ENCODE assay signal across 21 mouse cellular contexts in genomic region chr12:100100707-100101030, GRCm38 (mm10). TPM values are rescaled to one million over a fixed set of nuclear protein-coding genes. Genes with fewer than 3 reads are reported as not detected.
DNase-seq lines count a peak whose midpoint lies in the region; ATAC-seq and TF ChIP-seq lines count a peak whose summit lies in the region.
"Had no signal": no experiment of that assay in that cellular context is flagged by ENCODE, and none has a peak within 500 bp of the region (broad histone marks: within the 10 kb centered on the region; RNA-seq: fewer than 3 reads in every experiment).

No protein-coding gene starts in this region.

- no peak overlapping the region for H3K4me3 ChIP-seq in forebrain, postnatal 0 days (ENCODE audit: low read depth, low read length)
- H3K4me3 ChIP-seq in forebrain, embryonic 12.5 days (replicated peaks), result no peak overlapping the region
- H3K4me3 ChIP-seq in midbrain, embryonic 11.5 days (ENCODE audit: low read depth, low read length), result no peak overlapping the region
- H3K4me3 ChIP-seq in midbrain, embryonic 16.5 days (ENCODE audit: low read depth, low read length), result no peak overlapping the region
- no peak overlapping the region for H3K4me3 ChIP-seq in embryonic facial prominence, embryonic 15.5 days (replicated peaks)
- H3K4me3 ChIP-seq in limb, embryonic 14.5 days (replicated peaks; ENCODE audit: low read length), result no peak overlapping the region
- H3K4me3 ChIP-seq: embryonic facial prominence, embryonic 13.5 days; forebrain, embryonic 13.5 days; heart, embryonic 13.5 days; hindbrain, embryonic 12.5 days; hindbrain, embryonic 15.5 days had no signal

- no peaks in the 10 kb centered on the region for H3K27me3 ChIP-seq in forebrain, postnatal 0 days (ENCODE audit: insufficient read depth, low read length)
- no peaks in the 10 kb centered on the region for H3K27me3 ChIP-seq in forebrain, embryonic 12.5 days
- H3K27me3 ChIP-seq in midbrain, embryonic 11.5 days (ENCODE audit: control insufficient read depth, insufficient read depth, low read length), result no peaks in the 10 kb centered on the region
- no peaks in the 10 kb centered on the region for H3K27me3 ChIP-seq in midbrain, embryonic 16.5 days (ENCODE audit: control insufficient read depth, insufficient read depth, low read depth, low read length)
- no peaks in the 10 kb centered on the region; the same call in 1 of the 2 replicates for H3K27me3 ChIP-seq in embryonic facial prominence, embryonic 15.5 days
- H3K27me3 ChIP-seq in limb, embryonic 14.5 days (ENCODE audit: control insufficient read depth, insufficient read depth, low read length), result no peaks in the 10 kb centered on the region
- H3K27me3 ChIP-seq: embryonic facial prominence, embryonic 13.5 days; forebrain, embryonic 13.5 days; heart, embryonic 13.5 days; hindbrain, embryonic 12.5 days; hindbrain, embryonic 15.5 days had no signal

- WGBS in forebrain, postnatal 0 days, result 52% methylated on average over 3 of the region's 3 CpGs
- WGBS in forebrain, embryonic 12.5 days, result 67% methylated on average over 3 of the region's 3 CpGs
- whole genome bisulfite sequencing in midbrain, embryonic 11.5 days, result 63% methylated on average over 3 of the region's 3 CpGs
- 46% methylated on average over 3 of the region's 3 CpGs for WGBS in midbrain, embryonic 16.5 days
- 44% methylated on average over 3 of the region's 3 CpGs for WGBS in embryonic facial prominence, embryonic 15.5 days
- 59% methylated on average over 3 of the region's 3 CpGs for WGBS in limb, embryonic 14.5 days

- H3K36me3 ChIP-seq in forebrain, postnatal 0 days (ENCODE audit: insufficient read depth), result no peaks in the 10 kb centered on the region
- H3K36me3 ChIP-seq in forebrain, embryonic 12.5 days (replicated peaks), result no peaks in the 10 kb centered on the region
- no peaks in the 10 kb centered on the region for H3K36me3 ChIP-seq in midbrain, embryonic 11.5 days (ENCODE audit: control insufficient read depth, insufficient read depth, low read length)
- no peaks in the 10 kb centered on the region for H3K36me3 ChIP-seq in midbrain, embryonic 16.5 days (ENCODE audit: control insufficient read depth, insufficient read depth, low read length)
- no peaks in the 10 kb centered on the region for H3K36me3 ChIP-seq in embryonic facial prominence, embryonic 15.5 days
- no peaks in the 10 kb centered on the region for H3K36me3 ChIP-seq in limb, embryonic 14.5 days (ENCODE audit: control insufficient read depth, insufficient read depth, low read length)
- H3K36me3 ChIP-seq: embryonic facial prominence, embryonic 13.5 days; heart, embryonic 13.5 days; hindbrain, embryonic 12.5 days; hindbrain, embryonic 15.5 days had no signal

- TF ChIP-seq CTCF in forebrain, postnatal 0 days (IDR thresholded peaks at IDR 0.05; ENCODE audit: low read depth), result no peak

- H3K9me3 ChIP-seq in forebrain, postnatal 0 days (ENCODE audit: low read length), result no peaks in the 10 kb centered on the region
- no peaks in the 10 kb centered on the region for H3K9me3 ChIP-seq in forebrain, embryonic 12.5 days
- H3K9me3 ChIP-seq in midbrain, embryonic 11.5 days (ENCODE audit: control insufficient read depth, low read length), result no peaks in the 10 kb centered on the region
- H3K9me3 ChIP-seq in midbrain, embryonic 16.5 days (replicated peaks; ENCODE audit: control insufficient read depth, low read length, poor library complexity, severe bottlenecking), result no peaks in the 10 kb centered on the region
- no peaks in the 10 kb centered on the region for H3K9me3 ChIP-seq in embryonic facial prominence, embryonic 15.5 days (replicated peaks)
- H3K9me3 ChIP-seq in limb, embryonic 14.5 days (ENCODE audit: control insufficient read depth, low read length), result no peaks in the 10 kb centered on the region
- H3K9me3 ChIP-seq: embryonic facial prominence, embryonic 13.5 days; forebrain, embryonic 13.5 days; heart, embryonic 13.5 days; hindbrain, embryonic 12.5 days; hindbrain, embryonic 15.5 days had no signal

- DNase-seq in forebrain, postnatal 0 days, result no peak
- peak; percentile 33 for DNase-seq in midbrain, embryonic 11.5 days (ENCODE audit: low spot score, missing footprints)
- no peak for DNase-seq in limb, embryonic 14.5 days (ENCODE audit: low spot score)
- DNase-seq in thymus, postnatal 36 days, result no peak
- DNase-seq: adrenal gland, adult 2 months; adrenal gland, postnatal 14 days; cerebellum, adult 11 months; cerebellum, adult 2 months; cerebellum, adult 9-11 months; cerebellum, postnatal 25 days; gastrocnemius, postnatal 25 days; heart, adult 18-20 months had no signal

- H3K4me2 ChIP-seq in forebrain, postnatal 0 days (ENCODE audit: low read depth), result no peak overlapping the region
- H3K4me2 ChIP-seq in forebrain, embryonic 12.5 days, result no peak overlapping the region
- no peak overlapping the region for H3K4me2 ChIP-seq in midbrain, embryonic 11.5 days
- H3K4me2 ChIP-seq in midbrain, embryonic 16.5 days (ENCODE audit: low read length), result no peak overlapping the region
- no peak overlapping the region for H3K4me2 ChIP-seq in embryonic facial prominence, embryonic 15.5 days (replicated peaks)
- H3K4me2 ChIP-seq in limb, embryonic 14.5 days (replicated peaks; ENCODE audit: low read depth, low read length, severe bottlenecking), result no peak overlapping the region
- H3K4me2 ChIP-seq: embryonic facial prominence, embryonic 13.5 days; forebrain, embryonic 13.5 days; heart, embryonic 13.5 days; hindbrain, embryonic 12.5 days; hindbrain, embryonic 15.5 days had no signal

- H3K4me1 ChIP-seq in forebrain, postnatal 0 days (ENCODE audit: insufficient read depth), result no peaks in the 10 kb centered on the region
- H3K4me1 ChIP-seq in forebrain, embryonic 12.5 days, result no peaks in the 10 kb centered on the region; the same call in 1 of the 2 replicates
- H3K4me1 ChIP-seq in midbrain, embryonic 11.5 days (ENCODE audit: control insufficient read depth, insufficient read depth, low read length), result no peaks in the 10 kb centered on the region
- H3K4me1 ChIP-seq in midbrain, embryonic 16.5 days (ENCODE audit: control insufficient read depth, insufficient read depth, low read length), result no peaks in the 10 kb centered on the region
- no peaks in the 10 kb centered on the region for H3K4me1 ChIP-seq in embryonic facial prominence, embryonic 15.5 days
- H3K4me1 ChIP-seq in limb, embryonic 14.5 days (ENCODE audit: control insufficient read depth, insufficient read depth, low read length), result no peaks in the 10 kb centered on the region
- H3K4me1 ChIP-seq: embryonic facial prominence, embryonic 13.5 days; forebrain, embryonic 13.5 days; hindbrain, embryonic 12.5 days; hindbrain, embryonic 15.5 days had no signal

- no peak overlapping the region for H3K27ac ChIP-seq in forebrain, postnatal 0 days (ENCODE audit: low read depth, low read length)
- H3K27ac ChIP-seq in forebrain, embryonic 12.5 days, result no peak overlapping the region
- H3K27ac ChIP-seq in midbrain, embryonic 11.5 days (ENCODE audit: low read depth, low read length), result no peak overlapping the region
- no peak overlapping the region for H3K27ac ChIP-seq in midbrain, embryonic 16.5 days (ENCODE audit: low read length)
- no peak overlapping the region for H3K27ac ChIP-seq in embryonic facial prominence, embryonic 15.5 days (replicated peaks)
- H3K27ac ChIP-seq in limb, embryonic 14.5 days (replicated peaks; ENCODE audit: low read depth, low read length), result no peak overlapping the region
- H3K27ac ChIP-seq: embryonic facial prominence, embryonic 13.5 days; forebrain, embryonic 13.5 days; heart, embryonic 13.5 days; hindbrain, embryonic 12.5 days; hindbrain, embryonic 15.5 days had no signal

- 0 out of 2 replicates have a peak, but pooled peaks have one; percentile 8 for ATAC-seq in forebrain, postnatal 0 days
- ATAC-seq in forebrain, embryonic 12.5 days (ENCODE audit: low FRiP score), result no peak
- peak; percentile 38; the same call in 1 of the 2 replicates for ATAC-seq in midbrain, embryonic 11.5 days (ENCODE audit: low FRiP score)
- ATAC-seq in midbrain, embryonic 16.5 days, result no peak
- 0 out of 2 replicates have a peak, but pooled peaks have one; percentile 9 for ATAC-seq in embryonic facial prominence, embryonic 15.5 days (ENCODE audit: insufficient number of reproducible peaks, low FRiP score, low TSS enrichment, low read depth)
- peak; percentile 56 for ATAC-seq in limb, embryonic 14.5 days (ENCODE audit: low FRiP score, low read depth)
- ATAC-seq: CD4-positive, CD25-positive, alpha-beta regulatory T cell, adult 4 months had no signal

- H3K9ac ChIP-seq in forebrain, postnatal 0 days, result no peak overlapping the region
- no peak overlapping the region for H3K9ac ChIP-seq in forebrain, embryonic 12.5 days
- H3K9ac ChIP-seq in midbrain, embryonic 11.5 days (ENCODE audit: low read length), result no peak overlapping the region
- H3K9ac ChIP-seq in midbrain, embryonic 16.5 days (ENCODE audit: low read depth, low read length), result no peak overlapping the region
- H3K9ac ChIP-seq in embryonic facial prominence, embryonic 15.5 days, result no peak overlapping the region
- no peak overlapping the region for H3K9ac ChIP-seq in limb, embryonic 14.5 days (ENCODE audit: low read depth, low read length, severe bottlenecking)
- H3K9ac ChIP-seq: embryonic facial prominence, embryonic 13.5 days; forebrain, embryonic 13.5 days; heart, embryonic 13.5 days; hindbrain, embryonic 12.5 days; hindbrain, embryonic 15.5 days had no signal

- no peak for TF ChIP-seq POLR2A in limb, embryonic 14.5 days (IDR thresholded peaks at IDR 0.05; ENCODE audit: borderline replicate concordance, extremely low read depth, insufficient read depth, insufficient read length)

RNA-seq across cellular contexts. Expression of gene Psmc1, which starts 9.3 kb away (rescaled TPM):
- 152 and 176 TPM in 2 replicates for total RNA-seq in forebrain, postnatal 0 days (2014; rRNA removed)
- 281 and 298 TPM in 2 replicates for polyA plus RNA-seq in forebrain, postnatal 0 days (2015; fragmentation: Nextera tagmentation; extraction: Ambion mirVana)
- polyA plus RNA-seq in forebrain, embryonic 12.5 days (2016; fragmentation: Nextera tagmentation; extraction: Ambion mirVana), result 335 and 353 TPM in 2 replicates
- 448 and 451 TPM in 2 replicates for polyA plus RNA-seq in midbrain, embryonic 11.5 days (2014; fragmentation: Nextera tagmentation; extraction: Ambion mirVana)
- polyA plus RNA-seq in midbrain, embryonic 16.5 days (2015; fragmentation: Nextera tagmentation; extraction: Ambion mirVana), result 270 and 286 TPM in 2 replicates
- 240 and 248 TPM in 2 replicates for polyA plus RNA-seq in embryonic facial prominence, embryonic 15.5 days (2015; fragmentation: Nextera tagmentation; extraction: Ambion mirVana)
- 81.1 and 127 TPM in 2 replicates for polyA plus RNA-seq in limb, embryonic 14.5 days (2012; rRNA removed)
- 245 and 262 TPM in 2 replicates for polyA plus RNA-seq in limb, embryonic 14.5 days (2014; fragmentation: Nextera tagmentation; extraction: Ambion mirVana)

RNA-seq across cellular contexts. Expression of gene Nrde2, which starts 58.8 kb away (rescaled TPM):
- total RNA-seq in forebrain, postnatal 0 days (2014; rRNA removed), result 24.3 and 25.1 TPM in 2 replicates
- 13.1 and 13.3 TPM in 2 replicates for polyA plus RNA-seq in forebrain, postnatal 0 days (2015; fragmentation: Nextera tagmentation; extraction: Ambion mirVana)
- polyA plus RNA-seq in forebrain, embryonic 12.5 days (2016; fragmentation: Nextera tagmentation; extraction: Ambion mirVana), result 14.9 and 16.8 TPM in 2 replicates
- polyA plus RNA-seq in midbrain, embryonic 11.5 days (2014; fragmentation: Nextera tagmentation; extraction: Ambion mirVana), result 11.6 and 13.5 TPM in 2 replicates
- 11.7 and 12.7 TPM in 2 replicates for polyA plus RNA-seq in midbrain, embryonic 16.5 days (2015; fragmentation: Nextera tagmentation; extraction: Ambion mirVana)
- polyA plus RNA-seq in embryonic facial prominence, embryonic 15.5 days (2015; fragmentation: Nextera tagmentation; extraction: Ambion mirVana), result 14.1 TPM in 2 replicates
- 12.3 and 13.0 TPM in 2 replicates for polyA plus RNA-seq in limb, embryonic 14.5 days (2012; rRNA removed)
- polyA plus RNA-seq in limb, embryonic 14.5 days (2014; fragmentation: Nextera tagmentation; extraction: Ambion mirVana), result 12.4 and 14.0 TPM in 2 replicates

Comparison
In these comparisons a context has a peak if more than half of its experiments do, and no peak if none do; other contexts are left out.
1. ATAC-seq: peak in forebrain, postnatal 0 days (single experiment), midbrain, embryonic 11.5 days (single experiment), embryonic facial prominence, embryonic 15.5 days (single experiment) and limb, embryonic 14.5 days (single experiment); none in forebrain, embryonic 12.5 days (single experiment) and midbrain, embryonic 16.5 days (single experiment).